Mouse (Mus musculus) kidney, embryonic 15.5 days (tissue): ENCODE data around the gene Fmod. TPM values are rescaled to one million over a fixed set of nuclear protein-coding genes. Genes with fewer than 3 reads are reported as not detected.
A peak's percentile ranks its signal among the peaks of the same experiment; 100 is the strongest.

Experiments used
- ATAC-seq: fragments of 200-750 bp; cut with Nextera tagmentation; replicated peaks from 2 replicates; pipeline ENCODE4 v1.8.0; 2017; ENCODE audit warnings: moderate TSS enrichment; ENCODE audit not compliant: low FRiP score
- H3K27ac ChIP-seq: fragments of 300-500 bp; sonication (generic); 2 replicates; pipeline ENCODE4 v1.5.1; 2015; ENCODE audit warnings: mild to moderate bottlenecking, inconsistent platforms
- H3K27me3 ChIP-seq: fragments of 300-500 bp; sonication (generic); 2 replicates; pipeline ENCODE4 v1.6.1; 2015; ENCODE audit warnings: inconsistent platforms
- H3K36me3 ChIP-seq: fragments of 300-500 bp; sonication (generic); 2 replicates; pipeline ENCODE4 v1.6.1; 2015; ENCODE audit warnings: inconsistent platforms
- H3K4me1 ChIP-seq: fragments of 300-500 bp; sonication (generic); 2 replicates; pipeline ENCODE4 v1.6.1; 2015; ENCODE audit warnings: inconsistent platforms
- H3K4me2 ChIP-seq: fragments of 300-500 bp; sonication (generic); 2 replicates; pipeline ENCODE4 v1.6.1; 2015; ENCODE audit warnings: moderate library complexity, mild to moderate bottlenecking, inconsistent platforms
- H3K4me3 ChIP-seq: fragments of 300-500 bp; sonication (generic); replicated peaks from 2 replicates; pipeline ENCODE4 v1.5.1; 2015; ENCODE audit warnings: mild to moderate bottlenecking, inconsistent platforms
- H3K9ac ChIP-seq: fragments of 300-500 bp; sonication (generic); 2 replicates; pipeline ENCODE4 v1.6.1; 2015; ENCODE audit warnings: mild to moderate bottlenecking, inconsistent platforms
- H3K9me3 ChIP-seq: fragments of 300-500 bp; sonication (generic); replicated peaks from 2 replicates; pipeline ENCODE4 v1.6.1; 2016; ENCODE audit warnings: inconsistent platforms
- WGBS: fragments of 180-500 bp; shearing (Covaris S2); methylation state at CpG from one replicate; pipeline ENCODE4 v1.1.7; 2015; ENCODE audit warnings: mixed read lengths; 5-methylcytosine and 5-hydroxymethylcytosine counted together
- polyA plus RNA-seq: library from polyadenylated mRNA; unstranded; fragments of >200 nt; fragmentation: Nextera tagmentation; extraction: Ambion mirVana; gene quantifications from 2 replicates; pipeline ENCODE4 v1.2.1, GENCODE M21; 2015

Fmod gene
- polyA plus RNA-seq, 1 experiment from 2014 or later: 12.4 TPM

DNA sequence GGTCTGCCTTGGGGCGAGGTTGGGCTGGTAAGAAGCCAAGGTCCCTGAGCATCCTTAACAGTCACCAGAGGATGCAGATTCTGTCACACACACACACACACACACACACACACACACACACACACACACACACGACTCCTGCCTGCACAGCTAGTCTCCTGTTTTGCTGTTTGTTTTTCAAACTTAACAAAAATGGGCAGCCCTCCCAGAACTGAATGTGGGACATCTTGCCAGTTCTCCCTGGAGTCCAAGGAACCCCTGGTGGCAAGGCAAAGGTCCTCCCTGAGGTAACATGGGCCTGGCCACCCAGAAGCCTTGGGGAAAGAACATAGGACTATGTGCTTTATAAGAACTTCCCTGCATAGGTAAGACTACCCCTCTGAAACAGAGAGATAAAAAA is 4.8 kb downstream of the Fmod start:
- H3K4me2 ChIP-seq: no peak overlapping the region
- WGBS: 58% methylated on average over 2 of the region's 2 CpGs

DNA sequence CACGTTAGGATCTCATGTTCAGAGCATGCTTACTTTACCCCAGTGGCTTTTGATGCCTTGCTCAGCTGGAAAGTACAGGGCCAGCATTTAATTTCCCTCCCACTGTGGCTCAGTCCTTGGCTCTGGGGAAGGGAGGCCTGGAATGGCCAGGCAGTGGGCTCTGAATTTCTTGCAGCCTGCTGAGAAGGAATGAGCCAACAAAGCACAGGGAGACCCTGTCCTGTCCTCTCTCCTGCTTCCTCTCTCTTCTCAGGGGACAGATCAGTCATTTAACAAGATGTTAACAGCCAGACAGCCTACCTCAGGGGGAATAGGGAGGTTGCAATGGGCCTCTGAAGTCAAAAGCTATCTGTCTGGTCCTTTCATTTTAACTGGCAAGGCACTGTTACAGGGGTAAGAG is 5.3 kb downstream of the Fmod start:
- Histone ChIP-seq H3K9ac (no peak overlapping the region), H3K27ac (no peak overlapping the region), H3K9me3 (no peaks in the 10 kb centered on the region), H3K4me1 (peaks cover 19% of the 10 kb centered on the region), H3K36me3 (no peaks in the 10 kb centered on the region), H3K4me2 (no peak overlapping the region), H3K27me3 (peaks cover 2% of the 10 kb centered on the region; the same call in 1 of the 2 replicates), H3K4me3 (no peak overlapping the region)
- ATAC-seq: no peak
- WGBS: 29% methylated on average over 1 of the region's 1 CpGs

More for the DNA sequence above, 4.8 kb downstream of the Fmod start:
- no peaks in the 10 kb centered on the region; the same call in 1 of the 2 replicates for H3K27me3 ChIP-seq
- peaks cover 23% of the 10 kb centered on the region for H3K4me1 ChIP-seq
- no peak overlapping the region for H3K9ac ChIP-seq
- no peak overlapping the region for H3K4me3 ChIP-seq
- no peaks in the 10 kb centered on the region for H3K9me3 ChIP-seq
- H3K27ac ChIP-seq: no peak overlapping the region
- no peak for ATAC-seq
- no peaks in the 10 kb centered on the region for H3K36me3 ChIP-seq

DNA sequence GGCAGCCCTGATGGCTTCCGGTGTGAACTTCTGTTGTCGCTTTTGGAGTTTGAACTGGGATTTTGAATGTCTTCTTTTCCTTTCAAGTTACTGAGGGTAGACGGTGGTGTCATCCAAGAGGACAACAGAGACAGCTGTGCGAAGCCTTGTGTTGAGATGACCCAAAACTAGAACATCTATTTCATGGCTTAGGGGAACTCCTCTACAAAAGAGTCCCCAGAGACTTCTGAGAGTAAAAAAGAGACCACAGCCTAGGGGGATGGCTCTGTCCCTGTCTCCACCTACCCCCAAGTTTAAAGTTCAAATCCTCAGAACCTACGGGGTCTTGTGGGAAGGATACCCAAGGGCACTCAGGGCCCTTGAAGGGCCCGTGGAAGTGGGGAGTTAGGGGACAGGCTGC is 7.8 kb downstream of the Fmod start:
- Histone ChIP-seq H3K9me3 (no peaks in the 10 kb centered on the region), H3K27me3 (peaks cover 13% of the 10 kb centered on the region; the same call in 1 of the 2 replicates), H3K27ac (no peak overlapping the region), H3K36me3 (no peaks in the 10 kb centered on the region), H3K4me3 (no peak overlapping the region), H3K4me2 (no peak overlapping the region), H3K9ac (no peak overlapping the region), H3K4me1 (peaks cover 15% of the 10 kb centered on the region)
- WGBS: 86% methylated on average over 6 of the region's 6 CpGs
- no peak for ATAC-seq

DNA sequence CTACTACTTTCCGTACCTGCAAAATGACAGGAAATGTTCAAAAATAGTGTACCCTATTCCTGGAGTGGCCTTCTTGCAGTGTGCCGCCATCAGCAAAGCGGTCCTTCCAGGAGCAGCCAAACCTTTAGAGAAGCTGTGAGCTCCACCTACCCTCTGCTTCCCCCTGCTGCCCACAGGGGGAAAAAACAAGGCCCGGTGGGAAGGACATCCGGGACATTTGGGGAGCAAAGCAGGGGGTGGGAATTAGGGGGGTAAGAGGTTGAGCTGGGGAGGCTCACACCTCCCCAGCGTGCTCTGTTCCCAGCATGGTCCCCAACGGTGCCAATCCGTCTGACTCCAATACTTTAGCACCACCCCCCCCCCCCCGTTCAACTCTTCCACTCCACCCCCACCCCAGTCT is 8.9 kb downstream of the Fmod start:
- peak overlapping the region; percentile 31 for H3K4me3 ChIP-seq
- peaks cover 15% of the 10 kb centered on the region for H3K4me1 ChIP-seq
- no peaks in the 10 kb centered on the region for H3K9me3 ChIP-seq
- H3K27ac ChIP-seq: no peak overlapping the region
- 0 out of 2 replicates have a peak overlapping the region, but pooled peaks have one; percentile 29 for H3K9ac ChIP-seq
- H3K27me3 ChIP-seq: peaks cover 14% of the 10 kb centered on the region; the same call in 1 of the 2 replicates
- ATAC-seq: 0 out of 2 replicates have a peak, but pooled peaks have one; percentile 57
- no peaks in the 10 kb centered on the region for H3K36me3 ChIP-seq
- H3K4me2 ChIP-seq: peak overlapping the region; percentile 65
- WGBS: 5% methylated on average over 9 of the region's 9 CpGs

DNA sequence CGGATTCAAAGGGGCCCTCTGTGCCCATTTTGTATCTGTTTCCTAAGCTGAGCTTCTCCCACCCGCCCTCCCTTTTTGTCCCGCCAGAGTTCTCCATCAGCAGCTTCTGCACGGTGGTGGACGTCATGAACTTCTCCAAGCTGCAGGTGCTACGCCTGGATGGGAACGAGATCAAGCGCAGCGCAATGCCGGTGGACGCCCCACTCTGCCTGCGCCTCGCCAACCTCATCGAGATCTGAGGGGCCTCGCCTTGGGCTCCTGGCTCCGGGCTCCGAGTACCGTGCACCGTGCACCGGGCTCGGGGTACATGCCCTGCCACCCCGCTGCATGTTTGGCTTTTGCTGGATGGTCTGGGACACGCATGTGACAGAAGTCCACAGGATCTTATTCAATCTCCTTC is 9.3 kb downstream of the Fmod start:
- no peaks in the 10 kb centered on the region for H3K9me3 ChIP-seq
- peak overlapping the region; percentile 65 for H3K4me2 ChIP-seq
- H3K4me1 ChIP-seq: peaks cover 14% of the 10 kb centered on the region
- WGBS: 21% methylated on average over 23 of the region's 23 CpGs
- H3K27ac ChIP-seq: no peak overlapping the region
- H3K9ac ChIP-seq: 0 out of 2 replicates have a peak overlapping the region, but pooled peaks have one; percentile 29
- ATAC-seq: peak; percentile 54
- H3K36me3 ChIP-seq: no peaks in the 10 kb centered on the region
- peak overlapping the region; percentile 31 for H3K4me3 ChIP-seq
- H3K27me3 ChIP-seq: peaks cover 17% of the 10 kb centered on the region; the same call in 1 of the 2 replicates

DNA sequence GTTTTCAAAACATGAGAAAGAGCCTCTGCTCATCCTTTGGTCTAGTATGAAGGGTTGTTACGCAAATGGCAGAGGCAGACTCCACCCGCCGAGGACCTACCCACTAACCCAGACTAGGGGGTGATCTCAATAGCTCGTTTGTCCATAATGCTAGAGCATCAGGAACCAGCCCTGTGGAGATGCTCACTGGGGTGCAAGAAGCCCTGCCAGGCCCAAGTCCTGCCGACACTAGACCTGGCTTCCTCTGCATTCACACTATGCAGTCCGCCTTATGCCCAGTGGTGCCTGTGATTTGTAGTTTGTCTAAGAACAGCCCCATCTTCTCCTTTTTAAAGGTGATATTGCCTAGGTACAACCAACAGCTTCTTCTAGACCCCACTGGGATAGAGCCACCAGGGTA is 10.4 kb downstream of the Fmod start:
- Histone ChIP-seq H3K4me3 (no peak overlapping the region), H3K4me1 (peaks cover 12% of the 10 kb centered on the region), H3K4me2 (no peak overlapping the region), H3K27me3 (peaks cover 17% of the 10 kb centered on the region; the same call in 1 of the 2 replicates), H3K9ac (no peak overlapping the region), H3K9me3 (no peaks in the 10 kb centered on the region), H3K36me3 (no peaks in the 10 kb centered on the region), H3K27ac (no peak overlapping the region)
- no peak for ATAC-seq
- WGBS: 86% methylated on average over 6 of the region's 6 CpGs

DNA sequence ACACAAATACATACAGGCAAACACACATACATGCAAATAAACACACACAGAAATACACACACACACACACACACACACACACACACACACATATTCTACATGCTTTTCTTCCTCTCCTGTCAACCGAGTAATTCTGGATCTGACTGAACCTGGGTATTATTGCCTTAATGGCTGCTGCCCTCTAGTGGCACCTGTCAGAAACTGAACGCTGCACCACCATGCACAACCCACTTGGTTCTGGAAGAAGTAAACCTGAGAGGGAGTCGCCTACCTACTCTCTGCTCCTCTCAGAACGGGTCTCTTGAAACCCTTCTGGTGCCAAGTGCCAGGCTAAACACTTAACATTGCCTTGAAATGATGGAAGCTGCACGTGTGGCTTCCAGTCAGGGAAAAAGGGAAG is 11.7 kb downstream of the Fmod start:
- no peak for ATAC-seq
- Histone ChIP-seq H3K4me1 (peaks cover 12% of the 10 kb centered on the region), H3K9ac (no peak overlapping the region), H3K4me2 (no peak overlapping the region), H3K36me3 (no peaks in the 10 kb centered on the region), H3K27ac (no peak overlapping the region), H3K4me3 (no peak overlapping the region), H3K27me3 (peaks cover 17% of the 10 kb centered on the region; the same call in 1 of the 2 replicates), H3K9me3 (no peaks in the 10 kb centered on the region)
- 3% methylated on average over 5 of the region's 5 CpGs for WGBS

DNA sequence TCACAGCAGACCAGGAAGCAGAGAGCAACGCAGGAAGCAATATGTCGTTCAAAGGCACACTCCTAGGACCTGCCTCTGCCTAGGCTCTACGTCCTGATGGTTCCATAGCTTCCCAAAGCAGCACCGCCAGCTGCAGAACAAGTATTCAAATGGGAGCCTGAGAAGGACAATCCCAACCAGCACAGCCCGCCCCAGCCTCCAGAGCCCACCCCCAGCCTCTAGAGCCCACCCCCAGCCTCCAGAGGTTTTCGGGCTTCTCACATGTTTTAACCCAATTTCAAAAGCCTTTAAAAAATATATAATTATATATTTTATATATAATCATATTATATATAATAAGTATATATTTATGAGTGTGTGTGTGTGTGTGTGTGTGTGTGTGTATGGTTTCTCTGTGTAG is 12.5 kb downstream of the Fmod start:
- no peaks in the 10 kb centered on the region for H3K9me3 ChIP-seq
- peaks cover 17% of the 10 kb centered on the region; the same call in 1 of the 2 replicates for H3K27me3 ChIP-seq
- H3K9ac ChIP-seq: no peak overlapping the region
- H3K4me1 ChIP-seq: peaks cover 12% of the 10 kb centered on the region
- no peak overlapping the region for H3K4me2 ChIP-seq
- H3K27ac ChIP-seq: no peak overlapping the region
- WGBS: 69% methylated on average over 6 of the region's 6 CpGs
- no peak for ATAC-seq
- H3K4me3 ChIP-seq: no peak overlapping the region
- no peaks in the 10 kb centered on the region for H3K36me3 ChIP-seq

DNA sequence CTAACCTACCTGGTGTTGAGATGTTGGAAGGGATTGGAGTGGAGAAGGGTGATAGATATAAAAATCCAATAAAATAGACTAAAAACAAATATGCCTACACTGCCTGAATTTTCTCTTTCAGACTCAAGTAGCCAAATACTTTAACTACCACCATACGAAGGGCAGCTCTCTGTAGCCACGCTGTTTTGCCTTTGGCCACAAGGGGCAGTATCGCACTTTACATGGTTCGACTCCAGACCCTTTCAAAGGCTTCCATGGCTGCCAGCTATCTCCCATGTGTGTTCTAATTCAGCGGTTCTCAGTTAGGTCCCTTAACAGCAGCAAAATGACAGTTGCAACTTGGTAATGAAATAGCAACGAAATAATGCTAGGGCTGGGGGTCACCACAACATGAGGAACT is 16.2 kb downstream of the Fmod start:
- Histone ChIP-seq H3K4me3 (no peak overlapping the region), H3K9ac (no peak overlapping the region), H3K9me3 (no peaks in the 10 kb centered on the region), H3K4me1 (peaks cover 12% of the 10 kb centered on the region), H3K36me3 (no peaks in the 10 kb centered on the region), H3K4me2 (no peak overlapping the region), H3K27me3 (peaks cover 8% of the 10 kb centered on the region; the same call in 1 of the 2 replicates), H3K27ac (no peak overlapping the region)
- WGBS: 9% methylated on average over 6 of the region's 6 CpGs
- peak; percentile 55; the same call in 1 of the 2 replicates for ATAC-seq

DNA sequence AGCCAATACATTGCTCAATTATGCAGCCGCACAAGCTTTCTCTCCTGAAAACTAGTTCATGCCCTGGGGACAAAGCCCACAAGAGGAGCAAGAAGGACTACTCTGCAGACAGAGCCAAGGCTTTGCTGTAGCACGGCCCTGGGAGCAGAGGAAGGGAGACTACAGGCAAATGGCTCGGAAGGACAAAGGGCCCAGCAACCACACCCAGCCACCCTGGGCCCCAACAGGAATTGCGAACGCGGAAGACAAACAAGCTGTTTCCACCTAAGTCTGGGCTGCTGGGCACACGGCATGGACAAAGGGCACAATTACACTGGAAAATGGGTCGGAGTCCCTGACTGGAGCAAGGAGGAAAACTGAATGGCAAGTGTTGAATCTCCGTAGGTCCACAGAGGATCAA is 18.0 kb downstream of the Fmod start:
- WGBS: 40% methylated on average over 9 of the region's 9 CpGs
- Histone ChIP-seq H3K9me3 (no peaks in the 10 kb centered on the region), H3K4me2 (no peak overlapping the region), H3K4me1 (peaks cover 28% of the 10 kb centered on the region), H3K27ac (0 out of 2 replicates have a peak overlapping the region, but pooled peaks have one; percentile 27), H3K36me3 (no peaks in the 10 kb centered on the region), H3K4me3 (no peak overlapping the region), H3K27me3 (0 out of 2 replicates have a peak, but pooled peaks cover 4% of the 10 kb centered on the region), H3K9ac (no peak overlapping the region)
- ATAC-seq: no peak

DNA sequence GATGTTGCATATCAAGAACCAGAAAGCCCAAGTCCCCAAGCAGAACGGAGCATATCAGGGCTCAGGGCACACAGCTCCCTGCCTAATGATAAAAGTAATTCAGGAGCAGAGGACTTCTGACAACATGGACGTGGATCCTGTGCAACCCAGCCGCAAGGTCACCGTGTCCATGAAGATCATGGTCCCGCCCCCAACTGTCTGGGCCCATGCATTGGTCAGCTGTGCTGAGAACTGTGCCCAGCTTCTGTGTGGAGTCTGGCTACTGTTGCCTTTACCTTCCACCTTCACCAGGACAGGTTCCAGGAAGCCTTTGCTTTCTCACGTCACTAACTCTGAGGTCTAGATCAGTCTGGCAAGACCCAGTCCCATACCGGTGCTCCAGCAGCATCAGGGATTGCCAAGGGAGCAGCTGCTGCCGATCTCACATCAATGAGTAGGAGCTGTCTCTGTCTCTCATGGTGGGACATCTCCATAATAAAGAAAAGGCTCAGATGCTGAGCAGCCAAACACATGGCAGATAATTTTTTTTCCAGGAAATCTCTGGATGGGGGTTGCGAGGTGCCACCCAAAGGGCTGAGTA is 18.7 kb downstream of the Fmod start:
- 81% methylated on average over 9 of the region's 9 CpGs for WGBS
- Histone ChIP-seq H3K27ac (no peak overlapping the region), H3K9ac (no peak overlapping the region), H3K4me1 (peaks cover 35% of the 10 kb centered on the region), H3K4me2 (no peak overlapping the region), H3K4me3 (no peak overlapping the region), H3K36me3 (no peaks in the 10 kb centered on the region), H3K27me3 (0 out of 2 replicates have a peak, but pooled peaks cover 4% of the 10 kb centered on the region), H3K9me3 (no peaks in the 10 kb centered on the region)
- ATAC-seq: no peak

DNA sequence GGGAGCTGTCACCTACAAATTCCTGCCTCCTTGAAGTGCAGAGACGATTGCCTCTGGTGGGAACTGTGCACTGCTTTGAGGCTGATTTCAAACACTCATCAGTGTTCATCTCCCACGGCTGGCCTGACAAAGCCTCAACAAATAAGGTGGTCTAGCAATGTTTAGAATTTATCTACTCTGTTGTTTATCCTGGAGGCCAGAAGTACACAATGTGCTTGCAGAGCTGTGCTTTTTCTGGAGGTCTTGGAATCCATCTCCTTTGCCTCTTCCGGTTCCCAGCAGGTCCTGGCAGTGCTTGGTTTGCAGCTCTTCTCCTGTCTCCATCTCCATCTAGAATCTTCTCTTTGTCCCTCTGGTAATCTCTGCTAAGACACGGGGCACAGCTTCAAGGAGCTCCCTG is 19.2 kb downstream of the Fmod start:
- no peak overlapping the region for H3K9ac ChIP-seq
- no peak overlapping the region for H3K27ac ChIP-seq
- WGBS: 69% methylated on average over 4 of the region's 4 CpGs
- peaks cover 40% of the 10 kb centered on the region for H3K4me1 ChIP-seq
- H3K4me3 ChIP-seq: no peak overlapping the region
- no peaks in the 10 kb centered on the region for H3K9me3 ChIP-seq
- H3K4me2 ChIP-seq: no peak overlapping the region
- no peaks in the 10 kb centered on the region for H3K36me3 ChIP-seq
- ATAC-seq: no peak
- H3K27me3 ChIP-seq: 0 out of 2 replicates have a peak, but pooled peaks cover under 1% of the 10 kb centered on the region
